Mouse (Mus musculus) embryo, embryonic 11 days (tissue): ENCODE measurements around the gene Cog2.
A peak's percentile ranks its signal among the peaks of the same experiment; 100 is the strongest.

Experiments used
- DNase-seq: peaks from one replicate; pipeline ENCODE4 v3.0.0-alpha.2; 2015

The Cog2 gene

DNA sequence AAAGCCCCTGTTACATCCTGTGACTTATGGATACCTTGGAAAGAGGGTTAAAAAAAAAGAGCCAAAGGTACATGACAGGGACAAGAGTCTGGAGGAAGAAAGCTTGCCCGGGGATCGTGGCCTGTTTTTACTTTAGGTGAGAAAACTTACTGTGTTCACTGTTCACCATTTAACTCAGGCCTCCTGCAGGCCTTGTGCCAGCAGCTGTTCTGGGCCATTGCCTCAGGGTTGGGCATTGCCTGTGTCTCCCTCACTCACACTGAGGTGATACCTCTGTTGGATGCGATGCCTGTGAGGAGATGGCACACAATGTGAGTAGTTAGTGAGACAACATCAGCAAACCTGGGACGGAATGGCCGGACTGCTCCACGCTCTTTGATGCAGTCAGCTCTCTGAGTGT is 1.4 kb downstream of the Cog2 start:
- DNase-seq: no peak

DNA sequence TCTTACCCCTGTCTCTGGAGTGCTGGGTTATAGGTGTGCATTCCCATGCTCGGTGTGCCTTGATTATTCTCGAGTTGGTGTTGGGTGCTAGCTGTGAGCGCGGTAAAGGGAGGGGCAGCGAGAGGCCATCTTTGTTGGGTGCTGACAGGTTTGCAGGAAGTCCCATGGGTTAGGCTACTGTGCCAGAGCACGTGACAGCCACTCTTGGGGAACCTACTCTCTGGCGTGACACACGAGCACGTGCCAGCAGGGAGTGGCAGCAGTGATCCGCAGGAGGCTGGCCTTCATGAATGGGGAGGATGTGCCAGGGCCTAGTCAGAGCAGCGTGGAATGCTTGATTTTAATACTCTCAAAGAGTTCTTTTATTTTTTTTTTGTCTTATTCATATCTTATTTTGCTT is 5.7 kb downstream of the Cog2 start:
- no peak for DNase-seq

DNA sequence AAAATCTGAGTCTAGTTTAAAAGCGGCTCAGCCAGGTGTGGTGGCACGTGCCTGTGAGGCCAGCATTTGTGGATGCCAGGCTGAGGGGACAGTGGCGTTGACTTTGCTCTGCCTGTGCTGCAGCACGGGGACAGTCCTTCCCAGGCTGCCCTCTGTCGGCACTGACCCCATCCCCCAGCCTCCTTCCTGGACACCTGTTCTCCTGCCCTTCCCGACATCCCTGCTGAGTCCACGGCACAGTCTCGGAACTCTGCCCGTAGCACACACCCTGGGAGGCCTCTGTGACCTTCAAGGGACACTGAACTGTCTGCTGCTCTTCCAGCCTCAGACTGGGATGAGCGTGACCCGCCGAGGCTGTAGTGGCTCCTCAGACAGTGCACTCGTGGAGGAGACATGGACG is 9.5 kb downstream of the Cog2 start:
- no peak for DNase-seq

DNA sequence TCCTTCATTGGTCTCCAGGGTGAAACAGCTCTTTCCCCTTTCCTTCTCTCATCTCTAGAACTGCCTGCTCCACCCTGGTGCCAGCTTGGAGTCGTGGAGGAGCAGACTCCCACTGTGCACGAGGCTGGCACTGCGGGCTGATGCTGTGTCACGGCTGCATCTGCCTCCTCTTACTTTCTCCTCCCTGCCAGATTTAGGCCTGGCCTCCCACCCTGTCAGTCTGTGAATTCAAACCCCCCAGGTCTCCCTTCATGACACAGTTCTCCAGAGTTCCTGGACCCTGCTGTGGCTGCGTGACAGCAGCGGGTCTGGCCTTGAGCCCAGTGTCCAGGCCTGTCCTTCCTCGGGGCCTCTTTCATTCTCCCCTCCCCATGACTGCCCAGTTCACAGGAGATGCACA is 10.0 kb downstream of the Cog2 start:
- no peak for DNase-seq

DNA sequence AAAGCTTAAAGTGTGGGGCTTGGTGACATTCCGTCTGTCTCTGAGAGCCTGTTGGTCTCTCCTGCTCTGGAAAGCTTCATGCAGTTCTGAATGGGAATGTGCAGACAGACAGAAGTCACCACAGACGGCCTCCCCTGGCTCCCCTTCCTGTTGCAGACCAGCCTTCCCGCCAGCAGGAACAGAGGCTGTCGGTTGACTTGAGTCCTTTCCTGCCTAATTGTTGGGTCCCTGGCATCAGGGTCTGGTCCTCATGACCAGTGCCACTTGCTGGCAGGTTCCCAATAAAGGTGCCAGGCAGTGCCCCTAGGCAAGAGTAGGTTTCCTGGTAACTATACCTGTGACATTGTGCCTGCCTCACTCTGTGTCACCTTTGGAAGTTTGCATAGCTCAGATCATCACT is 10.4 kb downstream of the Cog2 start:
- no peak for DNase-seq

DNA sequence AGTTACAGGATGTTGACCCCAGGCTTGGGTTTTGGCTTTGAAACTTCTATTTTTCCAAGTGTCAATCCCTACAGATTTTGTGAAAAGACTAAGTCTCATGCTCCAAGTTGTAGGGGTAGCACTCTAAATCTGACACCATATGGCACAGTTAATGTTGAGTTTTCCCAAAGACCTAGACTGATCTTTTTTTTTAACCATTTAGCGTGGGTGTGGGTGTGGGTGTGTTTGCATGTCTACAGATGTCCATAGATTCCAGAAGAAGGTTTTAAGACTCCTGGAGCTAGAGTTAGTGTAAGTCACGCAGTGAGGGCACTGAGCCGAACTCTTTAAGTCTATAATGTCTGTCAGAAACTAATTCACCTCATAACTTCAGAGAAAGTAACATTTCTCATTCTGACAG is 12.1 kb downstream of the Cog2 start:
- DNase-seq: no peak

DNA sequence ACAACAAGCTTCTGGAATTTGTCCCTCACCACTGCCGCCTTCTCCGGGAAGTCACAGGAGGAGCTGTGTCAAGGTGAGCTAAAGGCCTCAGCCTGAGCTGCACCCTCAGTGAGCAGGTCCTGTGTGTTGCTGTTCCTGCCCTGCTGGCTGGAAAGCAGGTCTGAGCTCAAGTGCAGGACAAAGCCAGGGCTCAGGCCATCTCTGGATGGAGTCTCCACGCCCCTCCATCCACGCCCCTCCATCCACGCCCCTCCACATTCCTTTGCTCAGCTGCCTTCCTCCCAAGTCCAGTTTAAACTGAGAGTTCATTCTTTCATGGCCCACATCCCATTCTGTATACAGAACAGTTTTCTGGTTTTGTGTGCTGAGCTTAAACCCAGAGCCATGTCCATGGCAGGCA is 14.9 kb downstream of the Cog2 start:
- no peak for DNase-seq

DNA sequence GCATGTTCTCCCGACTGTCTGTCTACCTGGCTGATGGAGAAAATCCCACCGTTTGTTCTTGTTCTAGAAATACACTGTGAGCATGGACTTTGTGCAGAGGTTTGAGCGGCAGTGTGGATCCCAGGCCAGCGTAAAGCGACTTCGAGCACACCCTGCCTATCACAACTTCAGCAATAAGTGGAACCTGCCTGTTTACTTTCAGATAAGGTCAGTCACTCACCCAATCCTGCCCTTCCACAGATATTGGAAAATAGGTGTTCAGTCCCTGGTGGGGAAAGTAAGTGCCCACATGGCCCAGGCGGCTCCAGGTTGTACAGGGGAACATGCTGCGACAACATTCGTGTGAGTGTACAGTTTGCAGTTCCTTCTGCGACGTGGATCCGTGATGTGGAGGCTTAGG is 20.3 kb downstream of the Cog2 start:
- DNase-seq: no peak

DNA sequence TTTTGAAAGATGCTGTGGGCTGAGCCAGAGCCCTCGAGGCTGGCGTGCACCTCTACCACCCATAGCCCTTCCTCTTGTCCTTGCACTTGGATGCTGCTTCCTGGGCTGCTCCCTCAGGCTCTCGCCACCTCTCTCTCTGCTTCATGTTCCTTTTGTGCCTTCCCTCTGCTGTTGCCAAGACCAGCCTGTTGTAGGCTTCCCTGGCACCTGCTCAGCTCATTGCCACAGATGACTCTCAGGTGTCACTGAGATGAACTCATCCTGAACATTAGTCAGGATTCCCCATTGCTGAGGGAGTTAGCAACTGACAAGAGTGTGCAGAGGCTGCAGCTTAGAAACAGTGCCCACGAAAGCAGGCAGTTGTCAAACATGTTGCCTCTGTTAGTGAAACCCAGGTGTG is 21.4 kb downstream of the Cog2 start:
- no peak for DNase-seq

DNA sequence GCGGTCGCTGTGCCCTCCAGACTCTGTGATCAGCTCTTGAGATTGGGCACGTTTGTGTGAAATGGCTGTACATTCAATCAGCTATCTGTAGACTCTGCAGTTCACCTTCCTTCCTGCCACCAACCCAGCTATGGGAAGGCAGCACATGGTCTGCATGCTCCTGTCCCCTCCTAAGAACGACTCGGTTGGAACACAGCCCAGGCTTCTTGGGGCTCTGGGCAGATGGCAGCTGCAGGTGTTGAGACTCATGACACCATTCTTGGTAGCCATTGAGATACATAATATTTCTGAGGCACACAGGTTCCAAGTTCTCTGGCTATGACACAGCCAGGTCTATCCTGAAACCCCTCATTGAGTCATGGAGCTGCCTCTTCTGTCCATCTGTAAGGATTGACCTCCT is 22.7 kb downstream of the Cog2 start:
- DNase-seq: no peak

DNA sequence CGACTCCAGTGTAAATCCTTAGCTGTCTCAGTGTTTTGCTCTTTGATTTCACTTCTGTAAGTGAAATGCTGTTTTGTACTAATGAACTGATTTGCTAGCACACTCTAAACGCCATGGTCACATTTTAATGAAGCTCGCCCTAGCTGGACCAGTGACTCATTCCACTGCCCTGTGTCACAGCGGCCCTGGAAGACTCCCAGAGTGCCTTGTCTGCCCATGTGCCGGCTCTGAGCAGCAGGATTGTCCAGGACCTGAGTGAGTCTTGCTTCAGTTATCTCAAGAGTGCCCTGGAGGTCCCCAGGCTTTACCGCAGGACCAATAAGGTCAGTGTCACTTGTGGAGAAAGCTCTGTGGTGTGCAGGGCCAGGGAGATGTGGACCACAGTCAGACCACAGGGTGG is 25.8 kb downstream of the Cog2 start:
- DNase-seq: no peak

DNA sequence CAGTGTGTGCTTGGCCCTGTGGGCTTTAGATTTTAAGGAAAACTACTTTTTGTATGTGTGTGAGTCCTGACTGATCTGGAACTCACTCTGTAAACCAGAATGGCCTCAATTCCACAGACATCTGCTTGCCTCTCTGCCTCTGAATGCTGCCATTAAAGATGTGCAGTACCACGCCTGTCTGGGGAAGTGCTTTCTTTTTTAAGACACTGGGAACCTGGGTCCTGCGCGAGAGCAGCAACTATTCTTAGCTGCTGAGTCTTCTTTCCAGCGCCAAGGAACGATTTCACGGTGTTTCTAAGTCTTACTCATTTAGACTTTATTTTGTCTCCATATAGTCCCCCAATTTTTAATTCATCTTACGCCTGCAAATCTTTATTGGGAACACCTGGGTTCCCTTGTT is 26.2 kb downstream of the Cog2 start:
- DNase-seq: no peak

DNA sequence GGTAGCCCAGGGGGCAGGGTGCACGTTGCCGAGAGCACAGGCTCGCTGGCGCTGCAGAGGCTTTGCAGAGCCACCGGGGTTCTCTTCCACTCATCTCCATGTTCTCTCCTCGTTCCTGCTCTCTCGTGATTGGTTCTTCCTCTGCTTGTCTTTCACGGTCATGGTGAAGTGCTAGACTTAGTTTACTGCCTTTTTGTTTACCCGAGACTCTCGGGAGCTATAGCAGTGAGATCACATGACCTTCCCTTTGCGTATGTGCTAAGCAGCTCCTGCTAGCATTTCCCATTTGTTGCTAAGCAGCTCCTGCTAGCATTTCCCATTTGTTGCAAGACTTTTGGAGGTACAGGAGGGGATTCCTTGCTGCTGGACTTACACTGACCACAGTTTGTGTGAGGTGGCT is 26.7 kb downstream of the Cog2 start:
- DNase-seq: no peak

DNA sequence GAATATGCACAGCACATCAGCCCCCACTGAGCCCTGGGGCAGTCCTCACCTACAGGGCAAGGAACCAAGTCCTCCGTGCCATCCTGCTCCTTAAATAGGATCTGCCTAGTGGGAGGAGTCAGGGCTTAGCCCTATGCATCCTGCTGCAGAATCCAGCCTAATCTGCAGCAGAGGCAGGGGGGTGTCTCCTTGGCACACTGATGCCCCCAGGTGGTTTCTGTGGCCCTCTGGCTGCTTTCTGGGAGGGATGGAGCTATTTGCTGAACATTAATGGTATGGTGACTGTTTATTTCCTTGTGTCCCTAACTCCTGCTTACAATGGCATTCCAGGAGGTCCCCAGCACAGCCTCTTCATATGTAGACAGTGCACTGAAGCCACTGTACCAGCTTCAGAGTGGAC is 27.6 kb downstream of the Cog2 start:
- DNase-seq: no peak

DNA sequence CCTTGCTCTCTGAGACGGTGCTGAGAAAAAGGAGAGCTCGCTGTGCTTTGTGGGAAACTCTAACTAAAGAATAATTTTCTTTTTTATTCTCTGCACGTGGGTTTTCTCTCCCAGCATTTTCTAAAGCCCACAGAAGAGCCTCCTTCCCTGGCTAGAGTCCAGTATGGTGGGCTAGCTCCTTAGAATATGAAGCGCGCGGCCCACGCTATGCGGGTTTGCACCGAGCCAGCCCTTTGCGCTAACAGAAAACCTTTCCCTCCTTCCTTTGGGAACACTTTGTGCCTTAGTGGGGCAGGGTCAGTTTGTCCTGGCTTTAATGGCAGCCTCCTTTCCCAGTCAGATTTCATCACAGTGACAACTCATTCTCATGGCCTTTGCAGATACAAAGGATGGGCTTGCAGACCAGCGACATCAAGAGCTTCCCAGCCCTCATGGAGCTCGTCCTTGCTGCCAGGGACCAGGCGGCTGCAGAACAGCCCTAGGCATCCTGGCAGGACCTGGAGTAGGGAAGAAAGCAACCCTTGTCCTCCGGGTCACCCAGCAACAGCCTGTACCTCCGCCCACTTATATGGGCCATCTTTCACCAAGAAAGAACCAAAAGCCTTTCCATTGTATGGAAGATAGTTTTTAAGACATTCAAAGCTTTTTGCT is 30.6 kb downstream of the Cog2 start:
- DNase-seq: no peak

DNA sequence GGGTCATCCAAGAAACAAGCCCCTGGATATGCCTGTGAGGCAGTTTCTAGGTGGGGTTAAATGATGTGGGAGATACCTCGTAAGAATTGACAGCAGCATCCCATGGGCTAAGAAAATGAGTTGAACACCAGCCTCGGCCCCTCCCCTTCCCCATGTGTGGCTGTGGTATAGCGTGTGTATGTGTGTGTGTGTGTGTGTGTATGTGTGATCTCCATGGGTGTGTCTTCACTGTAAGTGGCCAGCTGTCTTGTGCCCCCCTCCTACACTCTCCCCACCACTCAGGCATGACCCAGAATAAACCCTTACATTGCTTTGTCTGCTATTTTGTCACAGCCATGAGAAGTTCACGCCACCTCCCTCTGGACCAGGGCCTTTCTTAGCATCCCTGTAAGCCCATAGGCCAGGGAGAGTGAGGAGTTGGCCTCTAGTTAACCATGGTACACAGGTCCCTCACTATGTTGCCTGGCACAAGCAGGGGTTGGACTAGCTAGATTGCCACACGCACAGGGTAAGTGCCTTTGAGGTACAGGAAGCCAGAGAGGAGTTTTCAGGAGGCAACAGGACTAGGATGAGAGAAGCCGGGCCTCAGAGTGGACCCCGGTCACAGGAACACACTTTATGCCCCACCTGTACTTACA is 34.7 kb downstream of the Cog2 start:
- no peak for DNase-seq

DNA sequence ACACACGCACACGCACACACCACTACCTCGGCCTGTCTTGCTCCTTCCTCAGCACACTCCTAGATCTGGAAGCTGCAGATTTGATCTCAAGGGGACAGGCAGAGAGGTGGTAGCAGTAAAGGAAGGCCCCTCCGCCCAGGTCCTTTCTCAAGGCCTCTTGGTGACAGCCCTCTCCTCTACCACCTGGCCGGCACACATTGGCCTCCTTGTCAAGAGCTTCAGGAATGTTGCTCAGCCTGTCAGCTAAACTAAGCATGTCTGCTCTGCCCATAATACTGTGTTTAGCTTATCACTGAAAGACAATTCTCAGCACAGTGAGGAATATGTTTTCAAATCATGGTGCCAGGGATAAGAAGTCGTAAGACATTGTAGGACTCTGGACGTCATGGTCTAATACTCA is 35.6 kb downstream of the Cog2 start:
- DNase-seq: no peak

DNA sequence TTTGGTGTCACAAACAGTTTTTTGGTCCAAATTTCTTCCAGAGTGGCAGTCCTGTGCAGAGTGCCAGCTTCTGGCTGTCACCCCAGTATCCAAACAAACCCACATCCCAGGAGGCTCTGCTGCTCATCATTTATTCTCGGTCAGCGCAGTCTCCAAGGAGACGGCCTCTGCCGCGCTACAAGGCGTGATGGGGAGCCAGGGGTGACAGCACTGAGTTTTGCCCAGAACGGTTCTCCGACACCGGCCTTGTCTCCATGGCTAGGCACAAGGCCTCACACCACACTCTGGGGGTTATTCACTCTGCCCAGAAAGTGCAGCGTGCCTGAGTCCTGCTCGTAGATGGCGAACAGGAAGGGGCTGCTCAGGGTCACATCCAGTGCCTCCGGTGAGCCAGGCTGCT is 36.1 kb downstream of the Cog2 start:
- DNase-seq: peak; percentile 34

DNA sequence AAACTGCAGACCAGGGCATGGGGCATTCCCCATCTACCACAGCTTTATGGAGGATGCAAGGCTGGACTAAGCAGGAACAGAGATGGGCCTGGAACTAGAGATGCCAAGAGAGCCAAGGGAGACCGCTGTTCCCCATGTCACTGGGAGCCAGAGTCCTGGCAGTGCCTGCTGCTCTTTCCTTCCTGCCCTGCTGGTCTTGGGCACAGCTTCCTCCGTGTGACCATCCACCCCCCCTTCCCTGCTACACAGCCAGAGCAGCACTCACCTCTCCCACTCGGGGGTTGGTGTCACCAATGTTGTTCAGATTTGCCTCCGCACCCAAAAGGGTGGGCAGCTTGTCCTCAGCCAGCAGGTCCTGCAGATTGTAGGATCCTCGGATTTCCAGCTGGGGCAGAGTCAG is 36.9 kb downstream of the Cog2 start:
- DNase-seq: no peak

DNA sequence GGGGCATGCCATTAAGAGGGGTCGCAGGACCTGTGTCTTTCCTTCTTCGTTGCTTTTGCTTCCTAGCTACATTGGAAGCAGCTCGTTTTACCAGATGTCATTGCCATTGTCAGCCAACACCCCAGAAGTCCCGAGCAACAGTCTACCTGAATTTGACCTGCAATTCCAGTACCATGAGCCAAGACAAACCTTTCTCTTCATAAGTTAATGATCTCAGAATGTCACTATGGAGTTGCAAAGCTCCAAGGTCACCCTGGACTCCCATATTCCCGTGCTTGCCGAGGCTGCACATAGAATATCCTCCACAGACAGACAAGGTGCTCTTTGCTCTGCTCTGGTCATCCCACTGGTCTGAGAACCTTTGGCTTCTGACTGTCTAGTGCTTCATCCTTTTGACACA is 46.6 kb downstream of the Cog2 start:
- no peak for DNase-seq

DNA sequence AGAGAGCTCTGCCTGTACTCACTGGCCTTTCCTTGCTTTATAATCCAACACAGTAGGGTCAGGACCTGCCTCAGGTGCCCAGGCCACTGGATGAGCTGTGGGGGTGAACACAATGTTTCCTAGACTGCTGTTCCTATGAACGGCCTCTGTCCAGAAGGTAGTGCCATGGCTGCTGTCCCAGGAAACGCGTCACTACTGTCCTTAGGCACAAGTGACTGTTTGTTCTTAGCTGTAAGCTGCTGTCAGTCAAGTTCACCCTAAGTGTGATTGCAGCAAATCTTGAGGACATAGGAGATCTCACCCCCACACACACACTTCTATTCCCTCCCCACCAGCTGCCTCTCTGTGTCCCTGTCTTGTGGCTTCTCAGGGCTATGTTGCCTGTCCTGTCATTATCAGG is 47.0 kb downstream of the Cog2 start:
- no peak for DNase-seq

DNA sequence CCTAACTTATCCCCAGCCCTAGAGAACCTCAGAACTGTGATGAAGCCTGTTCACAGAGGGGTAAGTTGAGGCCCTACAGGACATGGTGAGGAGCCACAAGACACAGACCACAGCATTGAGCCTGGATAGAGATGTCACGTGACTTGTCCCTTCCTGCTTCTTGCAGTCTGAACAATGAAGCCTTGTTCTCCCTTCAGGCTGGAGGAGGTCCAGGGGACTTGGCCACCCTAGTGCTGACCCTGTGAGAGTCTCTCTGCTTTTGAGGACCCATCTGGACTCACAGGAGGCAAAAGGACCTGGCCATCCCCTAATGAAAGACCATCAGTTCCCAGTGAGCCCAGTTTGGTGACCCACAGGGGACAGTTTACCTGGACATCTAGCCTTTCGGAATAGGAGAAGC is 48.5 kb downstream of the Cog2 start:
- DNase-seq: peak; percentile 10

DNA sequence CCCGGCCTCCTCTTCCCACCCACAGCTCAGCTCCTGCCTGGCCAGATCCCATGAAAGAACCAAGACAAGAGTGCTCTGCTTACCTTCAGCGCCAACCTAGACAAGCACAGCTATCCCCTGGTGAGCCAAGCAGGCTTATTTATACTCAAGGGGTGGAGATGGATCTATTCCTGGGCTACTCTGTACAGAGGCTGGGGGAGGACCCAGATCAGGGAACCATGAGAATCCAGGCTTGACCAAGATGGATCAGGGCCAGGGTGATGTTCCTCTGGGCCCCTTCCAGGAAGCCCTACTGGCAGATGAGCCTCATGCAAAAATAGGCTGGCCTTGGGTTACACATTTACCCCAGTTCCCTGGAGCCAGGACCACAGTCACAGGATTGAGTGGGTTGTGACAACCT is 49.0 kb downstream of the Cog2 start, which contains the start of gene Agt:
Gene Agt, minus strand, starts transcription at position 114 of the 400 bp plus-strand sequence.
- no peak for DNase-seq

DNA sequence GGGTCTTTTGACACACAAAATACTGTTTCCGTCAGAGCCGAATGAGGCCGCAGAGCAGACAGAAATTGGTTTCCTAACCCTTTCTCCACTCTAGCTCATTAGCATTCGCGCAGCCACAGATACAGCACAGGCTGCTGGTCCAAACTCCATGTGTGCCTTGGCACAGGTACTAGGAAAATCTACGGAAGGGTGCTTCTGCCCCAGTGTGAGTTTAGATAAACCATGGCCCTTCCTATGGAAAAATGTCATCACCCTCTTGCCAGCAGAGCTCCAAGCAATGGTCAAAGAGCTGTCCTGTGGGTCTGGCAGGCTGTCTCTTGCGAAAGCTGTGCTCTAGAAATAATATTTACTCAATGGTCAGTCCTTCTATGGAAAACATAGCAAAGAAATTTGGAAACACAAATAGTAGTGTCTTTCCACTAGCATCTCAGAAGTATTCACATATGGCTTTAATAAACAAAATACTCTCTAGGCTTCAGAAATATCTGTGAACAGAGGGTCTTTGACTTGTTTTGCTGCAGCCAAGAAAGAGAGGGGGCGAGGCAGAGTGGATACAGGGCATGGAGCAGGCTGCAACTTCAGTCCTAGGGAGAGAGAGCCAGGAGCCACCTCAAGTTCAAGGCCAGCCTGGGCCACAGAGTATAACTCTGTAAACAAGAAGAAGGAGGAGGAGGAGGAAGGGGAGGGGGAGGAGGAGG is 51.3 kb downstream of the Cog2 start:
- DNase-seq: no peak

DNA sequence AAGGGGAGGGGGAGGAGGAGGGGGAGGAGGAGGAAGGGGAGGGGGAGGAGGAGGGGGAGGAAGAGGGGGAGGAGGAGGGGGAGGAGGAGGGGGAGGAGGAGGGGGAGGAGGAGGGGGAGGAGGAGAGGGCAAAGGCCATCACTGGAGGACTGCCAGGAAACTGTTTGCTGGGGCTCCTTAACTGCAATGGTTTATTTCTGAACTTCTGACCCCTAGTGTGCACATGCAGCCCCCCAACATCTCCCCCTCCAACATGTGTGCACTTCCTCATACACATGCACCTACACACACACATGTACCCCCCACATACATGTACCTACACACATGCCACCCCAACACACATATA is 51.8 kb downstream of the Cog2 start:
- no peak for DNase-seq
